Mouse (Mus musculus) intestine, embryonic 15.5 days (tissue): ENCODE data around the gene Flt1. TPM values are rescaled to one million over a fixed set of nuclear protein-coding genes. Genes with fewer than 3 reads are reported as not detected.
"Not testable (repeated sequence)": the region's sequence is repeated elsewhere in the genome, so short reads cannot be mapped to it uniquely, and the experiment has no call there.

Source experiments
- ATAC-seq: fragments of 200-750 bp; cut with Nextera tagmentation; 2 replicates; pipeline ENCODE4 v1.8.0; 2017; ENCODE audit warnings: moderate TSS enrichment, moderate library complexity
- H3K27ac ChIP-seq: fragments of 300-500 bp; sonication (generic); 2 replicates; pipeline ENCODE4 v1.5.1; 2015; ENCODE audit warnings: mild to moderate bottlenecking, inconsistent platforms
- H3K27me3 ChIP-seq: fragments of 300-500 bp; sonication (generic); replicated peaks from 2 replicates; pipeline ENCODE4 v1.6.1; 2015; ENCODE audit warnings: inconsistent platforms
- H3K36me3 ChIP-seq: fragments of 300-500 bp; sonication (generic); 2 replicates; pipeline ENCODE4 v1.6.1; 2015; ENCODE audit warnings: inconsistent platforms
- H3K4me1 ChIP-seq: fragments of 300-500 bp; sonication (generic); replicated peaks from 2 replicates; pipeline ENCODE4 v1.6.1; 2015; ENCODE audit warnings: inconsistent platforms
- H3K4me2 ChIP-seq: fragments of 300-500 bp; sonication (generic); replicated peaks from 2 replicates; pipeline ENCODE4 v1.6.1; 2015; ENCODE audit warnings: mild to moderate bottlenecking, inconsistent platforms
- H3K4me3 ChIP-seq: fragments of 300-500 bp; sonication (generic); replicated peaks from 2 replicates; pipeline ENCODE4 v1.5.1; 2015; ENCODE audit warnings: inconsistent platforms
- H3K9ac ChIP-seq: fragments of 300-500 bp; sonication (generic); 2 replicates; pipeline ENCODE4 v1.6.1; 2015; ENCODE audit warnings: inconsistent platforms
- H3K9me3 ChIP-seq: fragments of 300-500 bp; sonication (generic); 2 replicates; pipeline ENCODE4 v1.6.1; 2016; ENCODE audit warnings: inconsistent platforms
- WGBS: fragments of 180-500 bp; shearing (Covaris S2); methylation state at CpG from one replicate; pipeline ENCODE4 v1.1.7; 2015; 5-methylcytosine and 5-hydroxymethylcytosine counted together
- polyA plus RNA-seq: library from polyadenylated mRNA; unstranded; fragments of >200 nt; fragmentation: Nextera tagmentation; extraction: Ambion mirVana; gene quantifications from 2 replicates; pipeline ENCODE4 v1.2.1, GENCODE M21; 2015

The Flt1 gene
- polyA plus RNA-seq, 1 experiment from 2014 or later: 12.8 TPM

- no peaks in the 10 kb centered on the region for H3K36me3 ChIP-seq
- no peak overlapping the region for H3K9ac ChIP-seq
- H3K4me3 ChIP-seq: no peak overlapping the region
- H3K27ac ChIP-seq: no peak overlapping the region
- H3K4me2 ChIP-seq: peak overlapping the region; percentile 19; the same call in 1 of the 2 replicates
- H3K4me1 ChIP-seq: peaks cover 6% of the 10 kb centered on the region; the same call in 1 of the 2 replicates
- ATAC-seq: peak; percentile 67
- H3K27me3 ChIP-seq: no peaks in the 10 kb centered on the region
- 11% methylated on average over 2 of the region's 2 CpGs for WGBS
- no peaks in the 10 kb centered on the region for H3K9me3 ChIP-seq
Observed at GRCm38 (mm10) chr5:147620178-147620577, 105.6 kb downstream of the Flt1 start.

DNA sequence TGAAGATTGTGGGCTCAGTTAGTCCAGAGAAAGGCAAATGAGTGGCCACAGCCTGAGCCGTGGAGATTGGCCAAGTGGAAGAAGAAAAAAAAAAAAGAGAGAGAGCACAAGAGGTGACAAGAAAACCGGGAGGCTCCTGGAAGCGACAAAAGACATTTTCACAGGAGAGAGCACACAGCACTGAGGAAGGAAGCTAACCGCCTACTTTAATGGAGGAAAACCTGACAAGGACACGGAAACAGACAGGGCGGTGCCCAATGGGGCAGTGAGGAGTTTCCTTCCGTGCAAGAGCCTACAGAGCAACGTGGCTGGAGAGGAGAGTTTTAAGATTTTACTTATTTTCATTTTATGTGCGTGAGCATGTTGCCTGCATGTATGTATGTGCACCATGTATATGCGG is 107.6 kb downstream of the Flt1 start:
- H3K27me3 ChIP-seq: no peaks in the 10 kb centered on the region
- 86% methylated on average over 10 of the region's 10 CpGs for WGBS
- no peaks in the 10 kb centered on the region for H3K9me3 ChIP-seq
- H3K9ac ChIP-seq: no peak overlapping the region
- peaks cover 8% of the 10 kb centered on the region; the same call in 1 of the 2 replicates for H3K4me1 ChIP-seq
- H3K4me3 ChIP-seq: no peak overlapping the region
- ATAC-seq: no peak
- H3K36me3 ChIP-seq: no peaks in the 10 kb centered on the region
- H3K27ac ChIP-seq: no peak overlapping the region
- H3K4me2 ChIP-seq: no peak overlapping the region

- H3K4me2 ChIP-seq: no peak overlapping the region
- no peak overlapping the region for H3K4me3 ChIP-seq
- no peak overlapping the region for H3K27ac ChIP-seq
- peaks cover 8% of the 10 kb centered on the region; the same call in 1 of the 2 replicates for H3K4me1 ChIP-seq
- ATAC-seq: no peak
- H3K9ac ChIP-seq: no peak overlapping the region
- H3K27me3 ChIP-seq: no peaks in the 10 kb centered on the region
- 67% methylated on average over 3 of the region's 3 CpGs for WGBS
- no peaks in the 10 kb centered on the region for H3K36me3 ChIP-seq
- H3K9me3 ChIP-seq: no peaks in the 10 kb centered on the region
Observed at GRCm38 (mm10) chr5:147616450-147616849, 109.4 kb downstream of the Flt1 start.

DNA sequence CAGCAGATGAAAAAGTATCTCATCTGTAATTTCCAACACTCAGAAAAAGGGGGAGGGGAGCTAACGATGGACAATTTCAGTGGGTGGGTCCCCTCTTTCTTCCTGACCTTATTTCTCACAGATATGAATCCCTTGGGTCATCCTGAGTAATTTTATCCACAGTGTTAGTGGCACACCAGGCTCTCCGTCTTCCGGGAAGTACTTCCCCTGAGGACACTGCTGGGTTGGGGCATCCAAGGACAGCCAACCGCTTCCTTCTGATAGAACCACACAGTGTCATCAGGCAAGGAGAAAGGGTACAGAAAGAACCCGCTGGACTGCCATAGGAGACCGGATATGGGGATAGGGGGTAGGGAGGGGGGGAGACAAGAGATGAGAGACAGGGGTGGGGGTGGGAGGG is 111.2 kb downstream of the Flt1 start:
- no peak for ATAC-seq
- 82% methylated on average over 6 of the region's 6 CpGs for WGBS
- Histone ChIP-seq H3K27me3 (no peaks in the 10 kb centered on the region), H3K36me3 (no peaks in the 10 kb centered on the region), H3K27ac (no peak overlapping the region), H3K9me3 (no peaks in the 10 kb centered on the region), H3K4me2 (no peak overlapping the region), H3K4me1 (0 out of 2 replicates have a peak, but pooled peaks cover 4% of the 10 kb centered on the region), H3K4me3 (no peak overlapping the region), H3K9ac (no peak overlapping the region)

DNA sequence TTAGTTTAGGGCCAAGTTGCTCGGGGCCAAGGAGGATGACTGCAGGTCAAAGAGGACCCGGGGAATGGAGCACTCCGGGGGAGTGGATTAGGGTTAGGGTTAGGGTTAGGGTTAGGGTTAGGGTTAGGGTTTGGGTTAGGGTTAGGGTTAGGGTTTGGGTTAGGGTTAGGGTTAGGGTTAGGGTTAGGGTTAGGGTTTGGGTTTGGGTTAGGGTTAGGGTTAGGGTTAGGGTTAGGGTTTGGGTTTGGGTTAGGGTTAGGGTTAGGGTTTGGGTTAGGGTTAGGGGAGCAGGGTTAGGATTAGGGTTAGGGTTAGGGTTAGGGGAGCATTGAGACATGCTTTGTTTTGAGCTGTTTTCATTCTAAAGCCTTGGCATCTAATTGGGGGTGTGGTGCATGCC is 114.5 kb downstream of the Flt1 start:
- H3K9me3 ChIP-seq, H3K4me3 ChIP-seq, ATAC-seq, H3K36me3 ChIP-seq, H3K27ac ChIP-seq, H3K9ac ChIP-seq, H3K27me3 ChIP-seq, H3K4me1 ChIP-seq, H3K4me2 ChIP-seq: not testable (repeated sequence)
- WGBS: 81% methylated on average over 3 of the region's 3 CpGs

DNA sequence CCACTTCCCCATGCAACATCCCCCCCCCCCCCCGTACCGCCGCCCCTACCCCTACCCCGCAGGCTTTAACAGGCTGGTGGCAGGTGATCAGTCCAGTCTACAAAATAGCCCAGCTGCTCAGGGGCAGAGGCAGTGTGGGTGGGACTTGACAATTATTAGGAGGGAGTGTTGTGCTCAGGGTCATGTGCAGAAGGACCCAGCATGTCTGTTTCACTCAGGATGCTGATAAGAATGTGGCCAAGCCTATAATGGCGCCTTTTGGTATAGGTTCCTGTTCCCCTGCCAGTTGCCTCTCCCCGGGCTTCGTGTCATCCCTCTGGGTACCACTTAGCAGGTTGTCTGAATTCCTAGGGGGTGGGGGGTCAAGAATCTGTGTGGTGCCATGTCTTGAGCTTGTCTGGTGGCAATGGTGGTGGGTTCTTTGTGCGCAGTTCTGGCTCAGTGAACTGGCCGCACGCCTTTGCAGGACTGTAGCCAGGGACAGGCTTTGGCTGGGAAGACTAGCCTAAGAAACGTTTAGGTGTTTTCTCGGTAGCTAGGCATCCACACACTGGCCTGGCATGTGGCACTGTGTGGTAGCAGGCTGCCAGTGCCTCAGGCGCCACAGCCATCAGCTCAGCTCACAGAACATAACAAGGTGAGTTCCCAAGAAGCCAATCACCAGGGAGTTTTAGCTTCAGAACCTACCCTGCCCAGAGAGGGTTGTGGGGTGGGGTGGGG is 118.4 kb downstream of the Flt1 start:
- no peak for ATAC-seq
- Histone ChIP-seq H3K4me1 (no peaks in the 10 kb centered on the region), H3K4me3 (no peak overlapping the region), H3K27ac (no peak overlapping the region), H3K9ac (no peak overlapping the region), H3K4me2 (no peak overlapping the region), H3K27me3 (no peaks in the 10 kb centered on the region), H3K36me3 (no peaks in the 10 kb centered on the region), H3K9me3 (no peaks in the 10 kb centered on the region)
- 82% methylated on average over 13 of the region's 13 CpGs for WGBS

GRCm38 (mm10) chr5:147606751-147607150 is 119.1 kb downstream of the Flt1 start:
- H3K27ac ChIP-seq: no peak overlapping the region
- H3K4me3 ChIP-seq: no peak overlapping the region
- ATAC-seq: no peak
- H3K9ac ChIP-seq: no peak overlapping the region
- H3K36me3 ChIP-seq: no peaks in the 10 kb centered on the region
- H3K9me3 ChIP-seq: no peaks in the 10 kb centered on the region
- H3K4me1 ChIP-seq: no peaks in the 10 kb centered on the region
- H3K4me2 ChIP-seq: no peak overlapping the region
- 72% methylated on average over 13 of the region's 13 CpGs for WGBS
- H3K27me3 ChIP-seq: no peaks in the 10 kb centered on the region

DNA sequence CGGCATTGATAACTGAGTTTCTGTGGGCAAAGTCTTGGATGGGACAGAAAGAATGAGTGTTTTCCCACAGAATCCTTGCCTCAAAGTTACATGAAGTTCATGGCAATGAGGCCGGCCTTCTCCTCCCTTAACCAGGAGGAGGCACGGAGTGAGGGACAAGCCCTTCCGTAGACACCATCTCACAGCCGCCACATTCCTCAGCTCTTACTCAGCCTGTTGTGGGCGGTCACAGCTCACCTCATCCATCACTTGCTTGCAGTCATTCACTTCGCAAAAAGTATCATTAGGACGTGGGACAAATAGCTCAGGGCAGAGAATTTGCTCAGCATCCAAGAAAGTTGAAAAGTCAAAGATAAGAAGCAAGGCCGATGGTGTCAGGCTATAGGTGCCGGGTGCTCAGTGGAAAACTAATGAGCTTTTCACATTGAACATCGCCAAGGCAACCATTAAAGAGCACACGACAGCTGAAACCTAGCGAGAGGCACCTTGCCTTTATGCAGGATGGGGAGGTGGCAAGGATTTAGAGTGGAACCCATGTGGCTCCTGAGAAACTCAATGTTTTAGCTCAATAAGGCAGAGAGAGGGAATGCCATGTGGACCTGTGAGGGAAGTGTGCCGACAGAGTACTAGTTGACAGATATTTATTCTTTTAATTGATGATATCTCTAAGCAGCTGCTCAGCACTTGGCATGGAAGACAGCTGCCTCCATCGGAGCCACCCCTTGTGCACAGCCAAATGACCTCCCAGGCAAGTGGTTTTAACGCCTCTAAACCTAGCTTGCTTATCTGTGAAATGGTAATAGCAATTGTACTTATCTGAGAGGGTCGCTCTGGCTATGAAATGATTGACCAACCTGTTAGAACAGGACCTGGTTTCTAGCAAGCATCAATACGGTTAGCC is 124.1 kb downstream of the Flt1 start:
- WGBS: 43% methylated on average over 18 of the region's 18 CpGs
- H3K9ac ChIP-seq: no peak overlapping the region
- no peak overlapping the region for H3K4me3 ChIP-seq
- H3K4me1 ChIP-seq: no peaks in the 10 kb centered on the region
- no peaks in the 10 kb centered on the region for H3K9me3 ChIP-seq
- H3K27me3 ChIP-seq: no peaks in the 10 kb centered on the region
- no peaks in the 10 kb centered on the region for H3K36me3 ChIP-seq
- peak; percentile 8; the same call in 1 of the 2 replicates for ATAC-seq
- no peak overlapping the region for H3K4me2 ChIP-seq
- no peak overlapping the region for H3K27ac ChIP-seq

DNA sequence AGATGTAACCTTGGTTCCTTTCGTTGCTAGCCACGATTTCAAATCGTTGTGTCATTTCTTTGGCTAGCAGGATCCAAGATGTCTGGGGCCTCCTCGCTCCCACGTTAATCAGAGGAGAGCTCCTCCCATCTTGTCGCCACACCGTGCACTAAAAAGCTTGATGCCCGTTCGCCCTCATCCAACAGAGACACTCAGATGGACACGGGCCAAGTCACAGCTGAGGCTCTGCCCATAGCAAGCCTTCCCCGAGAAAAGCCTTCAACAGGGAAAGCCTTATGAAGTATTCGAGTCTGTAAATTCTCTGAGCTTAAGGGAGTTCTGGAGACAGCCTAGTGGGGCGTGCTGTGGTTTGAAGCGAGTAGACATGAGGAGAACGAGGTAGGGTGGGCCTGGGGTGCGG is 128.0 kb downstream of the Flt1 start:
- Histone ChIP-seq H3K4me2 (no peak overlapping the region), H3K4me3 (no peak overlapping the region), H3K4me1 (no peaks in the 10 kb centered on the region), H3K9ac (no peak overlapping the region), H3K27me3 (no peaks in the 10 kb centered on the region), H3K36me3 (no peaks in the 10 kb centered on the region), H3K9me3 (no peaks in the 10 kb centered on the region), H3K27ac (no peak overlapping the region)
- WGBS: 71% methylated on average over 16 of the region's 16 CpGs
- no peak for ATAC-seq

GRCm38 (mm10) chr5:147589814-147590213 is 136.0 kb downstream of the Flt1 start:
- H3K9me3 ChIP-seq: no peaks in the 10 kb centered on the region
- H3K4me2 ChIP-seq: no peak overlapping the region
- H3K36me3 ChIP-seq: no peaks in the 10 kb centered on the region
- H3K27ac ChIP-seq: no peak overlapping the region
- H3K27me3 ChIP-seq: no peaks in the 10 kb centered on the region
- H3K9ac ChIP-seq: no peak overlapping the region
- no peaks in the 10 kb centered on the region for H3K4me1 ChIP-seq
- ATAC-seq: peak; percentile 55; the same call in 1 of the 2 replicates
- no peak overlapping the region for H3K4me3 ChIP-seq
- WGBS: 60% methylated on average over 12 of the region's 12 CpGs

DNA sequence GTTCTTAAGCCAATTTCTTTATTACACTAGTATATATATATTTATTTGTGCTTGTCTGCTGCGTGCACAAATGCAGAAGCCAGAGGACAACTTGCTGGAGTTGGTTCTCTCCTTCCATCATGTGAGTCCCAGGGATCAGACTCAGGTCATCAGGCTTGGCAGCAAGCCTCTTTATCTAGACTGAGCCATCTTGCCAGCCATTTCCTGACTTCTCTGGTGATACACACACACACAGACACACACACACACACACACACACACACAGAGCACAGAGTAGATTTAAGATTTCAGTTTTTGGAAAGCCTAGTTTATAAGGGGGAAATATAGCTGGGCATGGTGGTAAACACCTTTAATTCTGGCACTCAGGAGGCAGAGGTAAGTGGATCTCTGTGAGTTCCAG is 140.7 kb downstream of the Flt1 start:
- no peaks in the 10 kb centered on the region for H3K9me3 ChIP-seq
- no peaks in the 10 kb centered on the region for H3K36me3 ChIP-seq
- ATAC-seq: no peak
- H3K9ac ChIP-seq: no peak overlapping the region
- 73% methylated on average over 1 of the region's 1 CpGs for WGBS
- no peaks in the 10 kb centered on the region for H3K27me3 ChIP-seq
- no peak overlapping the region for H3K4me2 ChIP-seq
- no peak overlapping the region for H3K27ac ChIP-seq
- H3K4me1 ChIP-seq: no peaks in the 10 kb centered on the region
- no peak overlapping the region for H3K4me3 ChIP-seq

- Histone ChIP-seq H3K4me2 (no peak overlapping the region), H3K9ac (no peak overlapping the region), H3K27ac (no peak overlapping the region), H3K4me1 (no peaks in the 10 kb centered on the region), H3K27me3 (no peaks in the 10 kb centered on the region), H3K36me3 (no peaks in the 10 kb centered on the region), H3K9me3 (no peaks in the 10 kb centered on the region), H3K4me3 (no peak overlapping the region)
- 71% methylated on average over 9 of the region's 9 CpGs for WGBS
- no peak for ATAC-seq
Observed at GRCm38 (mm10) chr5:147584648-147585047, 141.2 kb downstream of the Flt1 start.
